Mouse (Mus musculus): ENCODE data around the gene Anxa4.

DNA sequence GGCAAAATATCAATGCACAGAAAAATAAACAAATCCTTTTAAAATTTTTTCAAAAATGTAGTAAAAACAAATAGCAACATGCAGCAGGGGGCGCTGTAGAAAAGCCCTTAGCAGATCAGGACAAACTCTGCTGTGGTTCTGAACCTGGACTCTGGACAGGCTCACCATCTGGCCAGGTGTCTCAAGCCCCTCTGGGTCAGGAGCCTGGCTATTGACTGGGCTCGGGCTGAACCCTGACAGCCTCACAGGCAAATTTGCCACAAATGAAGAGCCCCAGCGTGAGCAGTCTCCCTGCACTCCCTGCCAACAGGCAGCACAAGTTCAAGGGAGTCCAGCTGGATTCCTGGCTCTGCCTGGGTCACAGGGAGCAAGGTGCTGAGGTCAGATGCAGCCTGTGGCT is 20.0 kb upstream of the Anxa4 start:
- TF ChIP-seq CTCF (IDR thresholded peaks at IDR 0.05; ENCODE audit: borderline replicate concordance, control insufficient read depth, extremely low read depth, insufficient read depth, low read length, poor library complexity) (peak; percentile 63; the same call in 1 of the 2 replicates), POLR2A (IDR thresholded peaks at IDR 0.05; ENCODE audit: control insufficient read depth, extremely low read depth, insufficient read depth, low read length, poor library complexity) (no peak)

Measured in thymus, adult 2 months (tissue).